Mouse (Mus musculus) heart, adult 11 months (tissue): ENCODE measurements at regions not wholly inside any gene's neighbourhood (a gene's known extent, or its start where the extent isn't known, plus 50 kb on each side); places are given as distances from the start of the nearest gene placed in this dataset.

ENCODE experiments used
- DNase-seq: peaks from one replicate; pipeline ENCODE4 v3.0.0; 2022

GRCm38 (mm10) chr5:37897501-37897900 lies 73.1 kb upstream of the Msx1 start:
- no peak for DNase-seq

GRCm38 (mm10) chr5:37895441-37896336 lies 71.3 kb upstream of the Msx1 start:
- no peak for DNase-seq

- peak; percentile 92 for DNase-seq
These were observed 69.5 kb upstream of the Msx1 start for GRCm38 (mm10) chr5:37893639-37894550.

GRCm38 (mm10) chr5:37890641-37891040 lies 66.3 kb upstream of the Msx1 start:
- peak; percentile 84 for DNase-seq

- peak; percentile 95 for DNase-seq
These were observed 55.4 kb upstream of the Msx1 start for GRCm38 (mm10) chr5:37879668-37880380.

- DNase-seq, result no peak
These were observed 51.9 kb upstream of the Msx1 start for GRCm38 (mm10) chr5:37876240-37876639.

GRCm38 (mm10) chr5:37875452-37875851 lies 51.1 kb upstream of the Msx1 start:
- DNase-seq, result peak; percentile 96

- peak; percentile 92 for DNase-seq
These were observed 50.5 kb upstream of the Msx1 start for GRCm38 (mm10) chr5:37874784-37875281.
